Mouse (Mus musculus) limb, embryonic 14.5 days (tissue): ENCODE results near the gene Tmod2. TPM values are rescaled to one million over a fixed set of nuclear protein-coding genes. Genes with fewer than 3 reads are reported as not detected.

ENCODE experiments used
- ATAC-seq: fragments of 200-750 bp; cut with Nextera tagmentation; 2 replicates; pipeline ENCODE4 v1.8.0; 2017; ENCODE audit warnings: low read depth, moderate number of reproducible peaks, moderate TSS enrichment; ENCODE audit not compliant: low FRiP score
- DNase-seq: peaks from one replicate; pipeline ENCODE4 v3.0.0-alpha.2; 2015; ENCODE audit warnings: low spot score
- H3K27ac ChIP-seq: fragments of 300-500 bp; sonication (generic); replicated peaks from 2 replicates; pipeline ENCODE4 v1.5.1; 2014; ENCODE audit warnings: low read depth, mild to moderate bottlenecking, low read length, moderate library complexity, mixed read lengths
- H3K27me3 ChIP-seq: fragments of 300-500 bp; sonication (generic); 2 replicates; pipeline ENCODE4 v1.6.1; 2014; ENCODE audit warnings: low read length, mixed read lengths; ENCODE audit not compliant: control insufficient read depth, insufficient read depth
- H3K36me3 ChIP-seq: fragments of 300-500 bp; sonication (generic); 2 replicates; pipeline ENCODE4 v1.6.1; 2014; ENCODE audit warnings: mild to moderate bottlenecking, low read length, moderate library complexity, mixed read lengths; ENCODE audit not compliant: control insufficient read depth, insufficient read depth
- H3K4me1 ChIP-seq: fragments of 300-500 bp; sonication (generic); 2 replicates; pipeline ENCODE4 v1.6.1; 2014; ENCODE audit warnings: antibody characterized with exemption, low read length, mixed read lengths; ENCODE audit not compliant: control insufficient read depth, insufficient read depth
- H3K4me2 ChIP-seq: fragments of 300-500 bp; sonication (generic); replicated peaks from 2 replicates; pipeline ENCODE4 v1.6.1; 2014; ENCODE audit warnings: low read depth, mild to moderate bottlenecking, low read length, moderate library complexity; ENCODE audit not compliant: severe bottlenecking
- H3K4me3 ChIP-seq: fragments of 300-500 bp; sonication (generic); replicated peaks from 2 replicates; pipeline ENCODE4 v1.5.1; 2014; ENCODE audit warnings: low read length
- H3K9ac ChIP-seq: fragments of 300-500 bp; sonication (generic); 2 replicates; pipeline ENCODE4 v1.6.1; 2014; ENCODE audit warnings: mild to moderate bottlenecking, low read depth, low read length, moderate library complexity; ENCODE audit not compliant: severe bottlenecking
- H3K9me3 ChIP-seq: fragments of 300-500 bp; sonication (generic); 2 replicates; pipeline ENCODE4 v1.6.1; 2016; ENCODE audit warnings: low read length; ENCODE audit not compliant: control insufficient read depth
- POLR2A ChIP-seq: fragments of 200-500 bp; IDR thresholded peaks from 2 replicates; pipeline ENCODE4 v1.8.0; 2012; ENCODE audit warnings: inconsistent platforms, mild to moderate bottlenecking, moderate library complexity, borderline replicate concordance; ENCODE audit not compliant: insufficient read depth, insufficient read length; ENCODE audit errors: extremely low read depth
- WGBS: fragments of 180-500 bp; shearing (Covaris S2); extraction: QIAGEN DNeasy Blood & Tissue Kit; methylation state at CpG from one replicate; pipeline ENCODE4 v1.1.7; 2014; 5-methylcytosine and 5-hydroxymethylcytosine counted together
- polyA plus RNA-seq, 2 experiments: library from polyadenylated mRNA; depleted of rRNA in 1 of 2; stranded (reverse) in 1 of 2; unstranded in 1 of 2; fragments of >200 nt; fragmentation: Nextera tagmentation in 1 of 2; extraction: Ambion mirVana in 1 of 2; gene quantifications; 2 replicates each; pipeline versions ENCODE4 v1.2.1 to v1.2.3; 2012 to 2014

Gene Tmod2
- polyA plus RNA-seq, 2 experiments: 5.7 to 18.8 TPM

DNA sequence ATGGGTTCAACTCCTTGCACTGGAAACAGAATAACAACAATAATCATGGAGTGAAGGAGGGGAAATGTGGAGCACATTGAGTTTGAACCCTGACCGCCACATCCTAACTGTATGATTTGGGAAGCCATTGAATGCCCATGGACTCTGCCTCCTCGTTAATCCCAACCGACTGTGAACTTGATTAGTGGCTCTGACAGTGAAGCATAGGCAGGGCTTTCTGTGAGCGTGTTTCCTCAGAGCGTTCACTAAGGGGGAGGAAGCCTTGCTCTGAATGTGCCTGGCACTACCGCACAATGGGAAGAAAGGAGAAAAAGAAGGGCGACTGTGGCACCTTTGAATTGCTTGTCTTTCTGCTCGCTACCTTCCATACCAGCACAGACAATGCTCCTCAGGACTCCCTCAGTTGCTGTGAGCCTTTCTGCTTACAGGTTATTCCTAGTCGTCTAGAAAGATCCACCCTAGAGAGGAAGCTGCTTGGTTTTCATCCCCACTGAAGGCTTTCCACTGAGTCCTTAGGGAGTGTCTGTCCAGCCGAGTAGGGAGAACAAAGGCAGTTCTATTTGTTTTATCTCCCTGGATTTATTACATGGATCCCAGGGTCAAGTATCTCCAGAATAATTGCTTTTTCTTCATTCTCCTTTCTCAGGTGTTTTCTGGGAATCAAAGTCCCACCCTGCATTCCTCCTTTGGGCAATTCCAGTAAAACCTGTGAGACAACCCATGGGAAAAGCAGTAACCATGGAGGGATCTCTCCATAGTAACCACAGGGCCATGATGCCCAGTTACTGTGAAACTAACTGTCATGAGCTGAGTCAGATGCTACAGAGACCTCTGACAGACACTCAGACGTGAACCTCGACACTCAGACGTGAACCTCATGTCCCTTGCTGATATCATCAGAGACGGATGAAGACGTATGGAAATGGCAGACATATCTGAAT, 21.0 kb downstream of the Tmod2 start:
- DNase-seq: no peak
- Histone ChIP-seq H3K4me1 (no peaks in the 10 kb centered on the region), H3K27ac (no peak overlapping the region), H3K27me3 (no peaks in the 10 kb centered on the region), H3K9me3 (no peaks in the 10 kb centered on the region), H3K9ac (no peak overlapping the region), H3K36me3 (peaks cover 22% of the 10 kb centered on the region), H3K4me2 (no peak overlapping the region), H3K4me3 (no peak overlapping the region)
- ATAC-seq: no peak
- 86% methylated on average over 15 of the region's 15 CpGs for WGBS
- no peak for TF ChIP-seq POLR2A

DNA sequence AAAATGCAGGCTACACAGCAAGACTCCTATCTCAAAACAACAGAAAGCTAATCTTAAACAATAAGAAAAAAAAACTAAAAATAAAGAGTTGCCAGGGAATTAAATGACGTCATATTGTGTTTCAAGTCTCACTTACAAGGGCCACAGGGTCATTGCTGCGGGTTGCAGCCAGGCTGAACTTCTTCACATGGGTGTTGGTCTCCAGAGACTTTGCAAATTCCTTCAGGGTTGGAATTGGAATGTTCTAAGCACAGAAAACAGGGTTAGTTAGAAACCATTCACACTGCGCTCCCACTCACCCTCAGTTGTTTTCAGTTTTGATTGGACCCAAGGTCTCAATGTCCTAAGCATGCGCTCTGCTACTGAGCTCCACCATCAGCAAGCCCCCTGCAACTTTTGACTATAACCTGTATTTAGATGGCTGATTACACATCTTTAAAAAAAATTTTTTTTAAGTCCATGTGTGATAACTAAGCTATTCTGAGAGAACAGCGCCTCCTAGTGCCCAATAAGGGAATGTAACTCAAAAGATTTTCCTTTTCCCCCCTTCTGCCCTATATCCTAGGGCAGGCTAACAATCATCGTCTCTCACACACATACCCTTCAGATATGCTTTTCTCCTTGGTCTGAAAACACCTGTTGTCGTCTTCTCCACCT, 29.3 kb downstream of the Tmod2 start:
- Histone ChIP-seq H3K27ac (no peak overlapping the region), H3K4me2 (no peak overlapping the region), H3K36me3 (peaks cover 9% of the 10 kb centered on the region; the same call in 1 of the 2 replicates), H3K4me1 (no peaks in the 10 kb centered on the region), H3K4me3 (no peak overlapping the region), H3K9ac (no peak overlapping the region), H3K9me3 (no peaks in the 10 kb centered on the region), H3K27me3 (no peaks in the 10 kb centered on the region)
- no peak for ATAC-seq
- WGBS: 53% methylated on average over 7 of the region's 7 CpGs
- peak; percentile 68 for DNase-seq
- TF ChIP-seq POLR2A: no peak

DNA sequence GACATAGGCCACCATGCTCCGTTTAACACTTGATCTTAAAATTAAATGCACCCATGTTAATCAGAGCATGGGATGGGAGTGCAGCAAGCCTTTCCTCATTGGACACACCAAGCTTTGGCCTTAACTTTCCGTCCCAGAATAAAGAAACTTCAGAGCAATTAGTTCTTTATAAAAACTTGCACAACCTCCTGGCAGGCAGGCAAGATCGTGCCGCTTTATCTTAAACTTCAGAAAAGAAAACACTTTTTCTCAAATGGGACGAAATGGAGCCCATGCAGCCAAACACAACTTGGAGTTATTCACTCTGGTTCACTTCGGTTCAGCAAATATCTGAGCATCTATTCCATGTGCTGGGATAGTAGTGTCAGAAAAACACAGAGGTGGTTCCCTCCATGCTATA, 31.8 kb downstream of the Tmod2 start:
- no peaks in the 10 kb centered on the region for H3K4me1 ChIP-seq
- WGBS: 92% methylated on average over 6 of the region's 6 CpGs
- H3K4me3 ChIP-seq: no peak overlapping the region
- no peaks in the 10 kb centered on the region for H3K9me3 ChIP-seq
- no peak overlapping the region for H3K4me2 ChIP-seq
- no peak for ATAC-seq
- no peak for DNase-seq
- no peaks in the 10 kb centered on the region for H3K27me3 ChIP-seq
- TF ChIP-seq POLR2A: no peak
- H3K36me3 ChIP-seq: 0 out of 2 replicates have a peak, but pooled peaks cover 8% of the 10 kb centered on the region
- H3K9ac ChIP-seq: no peak overlapping the region
- no peak overlapping the region for H3K27ac ChIP-seq

DNA sequence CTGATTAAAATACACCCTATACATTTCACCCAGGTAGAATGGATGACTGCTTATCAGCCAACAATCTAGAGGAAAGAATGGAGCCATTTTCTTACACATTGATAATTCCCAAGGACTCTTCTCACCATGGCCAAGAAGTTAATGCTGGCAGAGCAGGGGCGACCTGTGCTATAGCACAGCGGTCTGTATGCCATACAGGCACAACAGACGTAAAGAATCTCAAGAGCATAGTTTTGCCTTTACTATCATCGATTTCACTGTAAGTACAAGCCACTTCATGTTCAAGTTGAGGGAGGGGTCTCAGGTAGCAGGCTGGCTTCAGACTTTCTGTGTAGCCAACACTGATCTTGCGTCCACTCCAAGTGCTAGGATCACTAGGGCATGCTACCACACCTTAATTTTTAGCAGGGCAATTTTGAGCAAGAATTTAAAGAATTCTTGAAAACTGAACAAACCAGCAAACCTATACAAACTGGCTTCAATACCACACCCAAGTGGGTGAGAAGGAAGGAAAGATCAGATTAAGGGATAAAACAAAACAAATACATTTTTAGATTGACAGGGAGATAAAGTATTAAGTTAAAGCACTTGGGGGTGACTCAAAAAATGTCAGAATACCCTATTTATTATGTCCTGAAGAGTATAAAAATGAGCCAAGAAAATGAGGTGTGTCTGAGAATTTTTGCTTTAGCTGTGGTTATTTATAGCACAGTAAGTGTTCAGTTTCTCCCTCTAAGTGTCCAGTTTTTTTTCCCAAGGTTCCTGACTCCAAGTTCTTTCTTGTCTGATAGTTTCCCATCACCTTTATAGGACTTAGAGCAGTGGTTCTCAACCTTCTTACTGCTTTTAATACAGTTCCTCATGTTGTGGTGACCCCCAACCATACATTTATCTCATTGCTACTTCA, 39.8 kb downstream of the Tmod2 start:
- 82% methylated on average over 5 of the region's 5 CpGs for WGBS
- no peak overlapping the region for H3K4me2 ChIP-seq
- H3K27me3 ChIP-seq: no peaks in the 10 kb centered on the region
- no peaks in the 10 kb centered on the region for H3K4me1 ChIP-seq
- DNase-seq (no peak), ATAC-seq (no peak)
- H3K4me3 ChIP-seq: no peak overlapping the region
- H3K9me3 ChIP-seq: no peaks in the 10 kb centered on the region
- TF ChIP-seq POLR2A: no peak
- H3K9ac ChIP-seq: no peak overlapping the region
- H3K27ac ChIP-seq: no peak overlapping the region
- 0 out of 2 replicates have a peak, but pooled peaks cover 9% of the 10 kb centered on the region for H3K36me3 ChIP-seq

DNA sequence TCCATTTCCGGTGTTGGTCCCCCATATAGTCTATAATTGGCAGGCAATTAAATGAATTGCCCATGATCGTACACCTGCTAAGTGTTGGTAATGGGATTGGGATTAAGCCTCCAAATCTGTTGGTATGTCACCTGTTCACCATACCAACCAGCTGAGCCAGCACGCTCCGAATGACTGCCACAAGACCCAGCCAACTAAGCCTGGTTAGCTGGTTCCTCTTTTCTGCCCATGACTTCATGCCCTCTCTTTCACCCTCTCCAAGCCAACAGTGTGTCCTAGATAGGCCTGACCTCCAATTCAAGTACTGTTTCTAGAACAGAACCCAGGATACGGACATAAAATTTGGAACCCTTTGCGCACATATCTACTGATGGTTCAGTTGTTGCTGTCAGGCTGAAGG, 42.7 kb downstream of the Tmod2 start:
- TF ChIP-seq POLR2A: no peak
- no peak for DNase-seq
- no peak for ATAC-seq

More for the DNA sequence above, 42.7 kb downstream of the Tmod2 start:
- Histone ChIP-seq H3K27ac (no peak overlapping the region), H3K9ac (no peak overlapping the region), H3K36me3 (0 out of 2 replicates have a peak, but pooled peaks cover 2% of the 10 kb centered on the region), H3K27me3 (no peaks in the 10 kb centered on the region), H3K4me1 (no peaks in the 10 kb centered on the region), H3K9me3 (no peaks in the 10 kb centered on the region), H3K4me3 (no peak overlapping the region), H3K4me2 (no peak overlapping the region)
- WGBS: 87% methylated on average over 6 of the region's 6 CpGs
